Mouse (Mus musculus) gastrocnemius, postnatal 4 days (tissue): ENCODE measurements at regions not wholly inside any gene's neighbourhood (a gene's known extent, or its start where the extent isn't known, plus 50 kb on each side); places are given as distances from the start of the nearest gene placed in this dataset.

ENCODE experiments used
- DNase-seq, 2 experiments: peaks; one replicate each; pipeline ENCODE4 v3.0.0; 2021 to 2022; ENCODE audit warnings: low spot score in 2 of 2, mixed read lengths in 2 of 2

DNA sequence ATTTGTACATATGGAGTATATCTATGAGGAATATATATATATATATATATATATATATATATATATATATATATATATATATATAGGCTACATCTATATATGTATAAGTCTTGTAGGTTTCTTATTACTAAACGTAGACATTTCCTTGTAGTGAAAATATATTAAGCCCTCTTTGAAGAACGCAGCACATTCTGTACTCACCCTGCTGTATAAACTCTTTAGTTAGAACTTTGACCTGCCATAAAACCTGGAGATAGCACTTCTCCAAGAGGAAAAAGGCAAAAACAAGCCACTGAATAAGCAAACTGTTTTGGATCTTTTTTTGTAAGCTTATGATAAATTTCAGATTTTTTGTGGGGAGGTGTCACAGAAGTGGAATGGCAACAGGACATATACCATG lies 55.3 kb upstream of the Tent5a start:
- DNase-seq = no peak

DNA sequence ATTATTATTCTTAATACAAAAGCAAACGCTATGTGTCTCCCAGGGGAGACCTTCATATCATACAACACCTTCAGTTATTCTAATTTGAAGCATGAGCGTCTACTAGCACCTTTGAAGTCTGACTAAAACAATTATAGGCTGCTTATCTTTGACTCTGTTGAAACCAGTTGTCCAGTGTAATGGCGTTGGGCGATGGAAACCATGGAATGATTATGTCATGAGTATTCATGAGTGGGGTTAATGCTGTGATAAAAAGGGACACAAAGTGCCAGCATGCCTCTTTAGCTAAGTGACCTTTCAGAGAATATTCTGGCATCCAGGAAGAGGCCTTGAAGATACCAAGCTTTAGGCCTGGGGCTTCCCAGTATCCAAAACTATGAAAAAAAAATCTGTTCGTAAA lies 53.6 kb upstream of the Tent5a start:
- DNase-seq = no peak

DNA sequence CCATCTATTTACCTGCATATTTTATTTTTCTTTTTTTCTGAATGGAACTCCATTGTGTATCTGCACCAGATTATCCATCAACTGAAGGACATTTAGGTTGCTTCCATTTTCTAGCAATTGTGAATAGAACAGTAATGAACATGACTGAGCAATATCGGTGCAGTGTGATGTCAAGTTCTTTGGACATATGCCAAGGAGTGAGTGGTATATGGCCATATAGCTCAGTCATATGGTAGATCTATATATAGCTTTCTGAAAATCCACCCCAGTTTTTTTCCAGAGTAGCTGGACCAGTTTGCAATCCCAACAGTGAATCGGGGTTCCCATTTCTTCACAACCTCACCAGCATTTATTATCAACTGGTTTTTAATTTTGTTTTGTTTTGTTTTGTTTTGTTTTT lies 52.0 kb upstream of the Tent5a start:
- no peak for DNase-seq
